Mouse (Mus musculus): ENCODE measurements around the gene Cd151. TPM values are rescaled to one million over a fixed set of nuclear protein-coding genes. Genes with fewer than 3 reads are reported as not detected.

Gene Cd151
- polyA plus RNA-seq, 1 experiment from 2014 or later, result 20.6 TPM

GRCm38 (mm10) chr7:141461521-141462332, 5.5 kb upstream of the Cd151 start:
- Histone ChIP-seq H3K27ac (no peak overlapping the region; the same call in 1 of the 2 replicates), H3K36me3 (peaks cover 7% of the 10 kb centered on the region; the same call in 1 of the 2 replicates), H3K4me3 (peak overlapping the region; percentile 41), H3K4me1 (peaks cover 47% of the 10 kb centered on the region), H3K9ac (peak overlapping the region; percentile 28; the same call in 1 of the 2 replicates), H3K4me2 (peak overlapping the region; percentile 76), H3K27me3 (peaks cover 61% of the 10 kb centered on the region), H3K9me3 (no peaks in the 10 kb centered on the region)
- 3% methylated on average over 59 of the region's 59 CpGs for WGBS
- no peak for ATAC-seq (ENCODE audit: insufficient number of reproducible peaks, low FRiP score, low TSS enrichment, low read depth)

- ATAC-seq (ENCODE audit: insufficient number of reproducible peaks, low FRiP score, low TSS enrichment, low read depth), result no peak
- H3K4me2 ChIP-seq, result peak overlapping the region; percentile 76; the same call in 1 of the 2 replicates
- H3K27me3 ChIP-seq, result peaks cover 61% of the 10 kb centered on the region
- H3K4me3 ChIP-seq, result peak overlapping the region; percentile 41; the same call in 1 of the 2 replicates
- H3K9me3 ChIP-seq, result no peaks in the 10 kb centered on the region
- WGBS, result 7% methylated on average over 5 of the region's 5 CpGs
- 0 out of 2 replicates have a peak overlapping the region, but pooled peaks have one; percentile 28 for H3K9ac ChIP-seq
- no peak overlapping the region for H3K27ac ChIP-seq
- peaks cover 7% of the 10 kb centered on the region; the same call in 1 of the 2 replicates for H3K36me3 ChIP-seq
- H3K4me1 ChIP-seq, result peaks cover 52% of the 10 kb centered on the region
These were observed 4.8 kb upstream of the Cd151 start for GRCm38 (mm10) chr7:141462333-141462821.

GRCm38 (mm10) chr7:141463824-141464602, 3.2 kb upstream of the Cd151 start:
- peaks cover 68% of the 10 kb centered on the region for H3K4me1 ChIP-seq
- peaks cover 61% of the 10 kb centered on the region for H3K27me3 ChIP-seq
- no peak overlapping the region for H3K9ac ChIP-seq
- no peak for ATAC-seq (ENCODE audit: insufficient number of reproducible peaks, low FRiP score, low TSS enrichment, low read depth)
- 40% methylated on average over 12 of the region's 12 CpGs for WGBS
- H3K4me3 ChIP-seq, result peak overlapping the region; percentile 26; the same call in 1 of the 2 replicates
- H3K4me2 ChIP-seq, result peak overlapping the region; percentile 44
- peaks cover 6% of the 10 kb centered on the region; the same call in 1 of the 2 replicates for H3K36me3 ChIP-seq
- H3K9me3 ChIP-seq, result no peaks in the 10 kb centered on the region
- peak overlapping the region; percentile 23; the same call in 1 of the 2 replicates for H3K27ac ChIP-seq

- 8% methylated on average over 38 of the region's 38 CpGs for WGBS
- no peak for ATAC-seq (ENCODE audit: insufficient number of reproducible peaks, low FRiP score, low TSS enrichment, low read depth)
- H3K27ac ChIP-seq, result 0 out of 2 replicates have a peak overlapping the region, but pooled peaks have one; percentile 23
- no peaks in the 10 kb centered on the region for H3K9me3 ChIP-seq
- H3K36me3 ChIP-seq, result peaks cover 6% of the 10 kb centered on the region
- peaks cover 54% of the 10 kb centered on the region for H3K27me3 ChIP-seq
- peak overlapping the region; percentile 26 for H3K4me3 ChIP-seq
- 0 out of 2 replicates have a peak overlapping the region, but pooled peaks have one; percentile 11 for H3K9ac ChIP-seq
- peaks cover 75% of the 10 kb centered on the region for H3K4me1 ChIP-seq
- peak overlapping the region; percentile 44 for H3K4me2 ChIP-seq
These were observed 2.5 kb upstream of the Cd151 start for GRCm38 (mm10) chr7:141464603-141465201.

GRCm38 (mm10) chr7:141465388-141466044, 1.7 kb upstream of the Cd151 start:
- Histone ChIP-seq H3K27me3 (peaks cover 47% of the 10 kb centered on the region), H3K9me3 (no peaks in the 10 kb centered on the region), H3K4me3 (no peak overlapping the region), H3K4me1 (peaks cover 80% of the 10 kb centered on the region), H3K36me3 (peaks cover 14% of the 10 kb centered on the region), H3K4me2 (peak overlapping the region; percentile 44), H3K27ac (peak overlapping the region; percentile 59), H3K9ac (0 out of 2 replicates have a peak overlapping the region, but pooled peaks have one; percentile 17)
- ATAC-seq (ENCODE audit: insufficient number of reproducible peaks, low FRiP score, low TSS enrichment, low read depth), result no peak
- 22% methylated on average over 10 of the region's 10 CpGs for WGBS

GRCm38 (mm10) chr7:141466045-141466394, 1.2 kb upstream of the Cd151 start:
- Histone ChIP-seq H3K4me3 (no peak overlapping the region), H3K27ac (peak overlapping the region; percentile 59), H3K4me2 (0 out of 2 replicates have a peak overlapping the region, but pooled peaks have one; percentile 44), H3K9ac (no peak overlapping the region), H3K9me3 (no peaks in the 10 kb centered on the region), H3K4me1 (peaks cover 77% of the 10 kb centered on the region), H3K36me3 (peaks cover 19% of the 10 kb centered on the region), H3K27me3 (peaks cover 42% of the 10 kb centered on the region)
- ATAC-seq (ENCODE audit: insufficient number of reproducible peaks, low FRiP score, low TSS enrichment, low read depth), result no peak
- 74% methylated on average over 7 of the region's 7 CpGs for WGBS

- WGBS, result 50% methylated on average over 10 of the region's 10 CpGs
- peak overlapping the region; percentile 75 for H3K4me2 ChIP-seq
- no peak for ATAC-seq (ENCODE audit: insufficient number of reproducible peaks, low FRiP score, low TSS enrichment, low read depth)
- H3K4me1 ChIP-seq, result peaks cover 72% of the 10 kb centered on the region
- peaks cover 25% of the 10 kb centered on the region for H3K36me3 ChIP-seq
- H3K27ac ChIP-seq, result peak overlapping the region; percentile 90; the same call in 1 of the 2 replicates
- H3K27me3 ChIP-seq, result peaks cover 37% of the 10 kb centered on the region
- H3K4me3 ChIP-seq, result peak overlapping the region; percentile 73
- no peak overlapping the region for H3K9ac ChIP-seq
- no peaks in the 10 kb centered on the region for H3K9me3 ChIP-seq
These were observed 514 bp upstream of the Cd151 start for GRCm38 (mm10) chr7:141466607-141467148.

- peaks cover 23% of the 10 kb centered on the region for H3K27me3 ChIP-seq
- H3K36me3 ChIP-seq, result peaks cover 36% of the 10 kb centered on the region
- no peak for ATAC-seq (ENCODE audit: insufficient number of reproducible peaks, low FRiP score, low TSS enrichment, low read depth)
- peaks cover 64% of the 10 kb centered on the region for H3K4me1 ChIP-seq
- 13% methylated on average over 5 of the region's 5 CpGs for WGBS
- H3K9me3 ChIP-seq, result no peaks in the 10 kb centered on the region
- H3K4me3 ChIP-seq, result peak overlapping the region; percentile 73
- peak overlapping the region; percentile 75 for H3K4me2 ChIP-seq
- peak overlapping the region; percentile 90 for H3K27ac ChIP-seq
- peak overlapping the region; percentile 74 for H3K9ac ChIP-seq
These were observed 951 bp downstream of the Cd151 start for GRCm38 (mm10) chr7:141468164-141468521.

- peaks cover 36% of the 10 kb centered on the region for H3K36me3 ChIP-seq
- peak overlapping the region; percentile 73 for H3K4me3 ChIP-seq
- H3K4me2 ChIP-seq, result peak overlapping the region; percentile 75
- H3K9ac ChIP-seq, result peak overlapping the region; percentile 74
- peaks cover 18% of the 10 kb centered on the region for H3K27me3 ChIP-seq
- peak overlapping the region; percentile 90 for H3K27ac ChIP-seq
- peaks cover 65% of the 10 kb centered on the region for H3K4me1 ChIP-seq
- WGBS, result 11% methylated on average over 8 of the region's 8 CpGs
- no peaks in the 10 kb centered on the region for H3K9me3 ChIP-seq
- peak; percentile 31; the same call in 1 of the 2 replicates for ATAC-seq (ENCODE audit: insufficient number of reproducible peaks, low FRiP score, low TSS enrichment, low read depth)
These were observed 1.5 kb downstream of the Cd151 start for GRCm38 (mm10) chr7:141468522-141469211.

GRCm38 (mm10) chr7:141469352-141469751, 2.2 kb downstream of the Cd151 start:
- peak overlapping the region; percentile 75 for H3K4me2 ChIP-seq
- H3K9me3 ChIP-seq, result no peaks in the 10 kb centered on the region
- peak overlapping the region; percentile 73 for H3K4me3 ChIP-seq
- peaks cover 11% of the 10 kb centered on the region for H3K27me3 ChIP-seq
- H3K36me3 ChIP-seq, result peaks cover 36% of the 10 kb centered on the region
- H3K9ac ChIP-seq, result 0 out of 2 replicates have a peak overlapping the region, but pooled peaks have one; percentile 3
- 82% methylated on average over 6 of the region's 6 CpGs for WGBS
- peaks cover 65% of the 10 kb centered on the region for H3K4me1 ChIP-seq
- H3K27ac ChIP-seq, result peak overlapping the region; percentile 90
- no peak for ATAC-seq (ENCODE audit: insufficient number of reproducible peaks, low FRiP score, low TSS enrichment, low read depth)
